Mouse (Mus musculus) ES-Bruce4 (cell line): ENCODE results near the gene Zfp710.

Experiments used
- CTCF ChIP-seq: IDR thresholded peaks from one replicate; pipeline ENCODE4 v1.8.1; 2011; ENCODE audit warnings: low read depth, low read length
- POLR2A ChIP-seq: IDR thresholded peaks from one replicate; pipeline ENCODE4 v1.8.1; 2011; ENCODE audit warnings: low read length; ENCODE audit not compliant: insufficient read depth

GRCm38 (mm10) chr7:80055781-80056180 is 31.2 kb downstream of the Zfp710 start:
- TF ChIP-seq CTCF (no peak), POLR2A (no peak)
